Mouse (Mus musculus): ENCODE data around the gene Hoxa7.

- TF ChIP-seq ZNF384 (IDR thresholded peaks at IDR 0.05; ENCODE audit: low read depth, low read length) (no peak), HCFC1 (IDR thresholded peaks at IDR 0.05; ENCODE audit: borderline replicate concordance, insufficient read depth, low read length) (no peak)
These were observed 43.8 kb downstream of the Hoxa7 start for GRCm38 (mm10) chr6:52177806-52178205.

Data from ES-E14 (cell line).